9 mouse cellular contexts compared by ENCODE assay signal in the genomic region with DNA sequence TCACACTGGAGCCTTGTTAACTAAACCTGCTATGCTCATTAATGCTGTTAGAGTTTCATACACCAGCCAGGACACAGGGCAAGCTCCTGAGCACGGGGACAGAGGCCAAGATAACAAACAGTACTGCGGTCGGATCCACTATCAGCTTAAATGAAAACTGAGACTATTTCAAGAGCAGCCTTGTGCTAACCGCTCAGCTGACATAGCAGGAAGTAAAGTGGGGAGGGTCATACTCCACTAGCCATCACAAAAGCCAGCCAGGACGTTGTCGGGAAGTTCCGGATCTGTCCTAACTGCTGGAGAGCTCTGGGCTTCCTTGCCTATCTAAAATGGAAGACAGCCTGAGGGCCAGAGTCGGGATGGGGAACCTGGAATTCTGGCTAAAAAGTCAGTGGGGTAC. TPM values are rescaled to one million over a fixed set of nuclear protein-coding genes. Genes with fewer than 3 reads are reported as not detected.
DNase-seq lines count a peak whose midpoint lies in the region; ATAC-seq and TF ChIP-seq lines count a peak whose summit lies in the region.
"Had no signal": no experiment of that assay in that cellular context is flagged by ENCODE, and none has a peak within 500 bp of the region (broad histone marks: within the 10 kb centered on the region; RNA-seq: fewer than 3 reads in every experiment).

No protein-coding gene starts in this region.

- ATAC-seq in liver, embryonic 15.5 days (ENCODE audit: insufficient read depth), result no peak
- ATAC-seq in activated CD4-positive, CD25-positive, alpha-beta regulatory T cell, adult 4 months, result no peak
- ATAC-seq in midbrain, embryonic 13.5 days, result no peak

- H3K27me3 ChIP-seq in liver, adult 2 months (ENCODE audit: control insufficient read depth, insufficient read depth, low read length), result 0 out of 2 replicates have a peak, but pooled peaks cover 5% of the 10 kb centered on the region
- peaks cover 71% of the 10 kb centered on the region for H3K27me3 ChIP-seq in liver, embryonic 15.5 days
- peaks cover 56% of the 10 kb centered on the region for H3K27me3 ChIP-seq in midbrain, embryonic 13.5 days

- H3K36me3 ChIP-seq in liver, adult 2 months (ENCODE audit: control insufficient read depth, insufficient read depth, low read length), result no peaks in the 10 kb centered on the region
- H3K36me3 ChIP-seq in liver, embryonic 15.5 days (replicated peaks), result no peaks in the 10 kb centered on the region
- no peaks in the 10 kb centered on the region for H3K36me3 ChIP-seq in midbrain, embryonic 13.5 days
- H3K36me3 ChIP-seq: embryonic facial prominence, embryonic 15.5 days had no signal

- TF ChIP-seq CTCF in liver, adult 2 months (IDR thresholded peaks at IDR 0.05; ENCODE audit: low read depth, low read length), result no peak

- DNase-seq in liver, adult 2 months (ENCODE audit: extremely low read depth, low read depth, low spot score), result peak; percentile 23
- DNase-seq in liver, result no peak
- DNase-seq in heart, postnatal 4 days, result peak; percentile 46
- DNase-seq in left cerebral cortex, postnatal 4 days, result no peak
- DNase-seq in adrenal gland, postnatal 36 days, result no peak

- H3K9me3 ChIP-seq in liver, embryonic 15.5 days (replicated peaks), result no peaks in the 10 kb centered on the region
- H3K9me3 ChIP-seq in midbrain, embryonic 13.5 days, result no peaks in the 10 kb centered on the region
- H3K9me3 ChIP-seq: embryonic facial prominence, embryonic 15.5 days had no signal

- H3K4me2 ChIP-seq in liver, embryonic 15.5 days, result peak overlapping the region; percentile 25
- no peak overlapping the region for H3K4me2 ChIP-seq in midbrain, embryonic 13.5 days (replicated peaks)
- H3K4me2 ChIP-seq: embryonic facial prominence, embryonic 15.5 days had no signal

- peak overlapping the region; percentile 55 for H3K27ac ChIP-seq in liver, adult 2 months (replicated peaks; ENCODE audit: insufficient read depth, low read depth, low read length)
- H3K27ac ChIP-seq in liver, embryonic 15.5 days (replicated peaks), result no peak overlapping the region
- no peak overlapping the region for H3K27ac ChIP-seq in midbrain, embryonic 13.5 days
- H3K27ac ChIP-seq: embryonic facial prominence, embryonic 15.5 days had no signal

- H3K9ac ChIP-seq in liver, adult 2 months (ENCODE audit: low read depth, low read length), result no peak overlapping the region
- H3K9ac ChIP-seq in liver, embryonic 15.5 days, result no peak overlapping the region
- no peak overlapping the region for H3K9ac ChIP-seq in midbrain, embryonic 13.5 days (replicated peaks)
- H3K9ac ChIP-seq: embryonic facial prominence, embryonic 15.5 days had no signal

- intact Hi-C loops in left cerebral cortex, postnatal 4 days (cut with DNase I), result loop anchor here (10.0 kb wide), 1 partner anchor 53 kb away; no protein-coding TSS in a partner anchor

- peaks cover 3% of the 10 kb centered on the region; the same call in 1 of the 2 replicates for H3K4me1 ChIP-seq in liver, adult 2 months (ENCODE audit: control insufficient read depth, insufficient read depth, low read length)
- peaks cover 33% of the 10 kb centered on the region for H3K4me1 ChIP-seq in liver, embryonic 15.5 days (replicated peaks)
- H3K4me1 ChIP-seq in midbrain, embryonic 13.5 days (replicated peaks), result peaks cover 26% of the 10 kb centered on the region

- TF ChIP-seq POLR2A in liver, adult 2 months (IDR thresholded peaks at IDR 0.05; ENCODE audit: extremely low read depth, insufficient read depth, low read length), result no peak

- no peaks in the 10 kb centered on the region for H3K79me2 ChIP-seq in liver, adult 2 months (ENCODE audit: control insufficient read depth, insufficient read depth, low read length)

- WGBS in liver, adult 2 months, result 26% methylated on average over 8 of the region's 8 CpGs
- 11% methylated on average over 8 of the region's 8 CpGs for WGBS in liver, embryonic 15.5 days (ENCODE audit: insufficient replicate concordance)
- 23% methylated on average over 8 of the region's 8 CpGs for WGBS in midbrain, embryonic 13.5 days

- H3K4me3 ChIP-seq in liver, adult 2 months (ENCODE audit: insufficient read depth, low read depth, low read length), result no peak overlapping the region
- H3K4me3 ChIP-seq in liver, embryonic 15.5 days (replicated peaks), result no peak overlapping the region
- no peak overlapping the region for H3K4me3 ChIP-seq in midbrain, embryonic 13.5 days (replicated peaks)
- H3K4me3 ChIP-seq: embryonic facial prominence, embryonic 15.5 days had no signal

RNA-seq across cellular contexts. Expression of a gene that starts 4.2 kb away (rescaled TPM):
- total RNA-seq in liver, adult 2 months (2014; rRNA removed), result 0.20 and 0.28 TPM in 2 replicates
- polyA plus RNA-seq in liver, adult 2 months (2012; rRNA removed), result not detected in 2 replicates
- total RNA-seq in heart, postnatal 4 days (2021), result 100 to 1,000 TPM; 281 to 301 TPM
- 1.5 and 1.7 TPM in 2 replicates for polyA plus RNA-seq in liver, embryonic 15.5 days (2015; fragmentation: Nextera tagmentation; extraction: Ambion mirVana)
- polyA plus RNA-seq in activated CD4-positive, CD25-positive, alpha-beta regulatory T cell, adult 4 months (2017; shearing (Covaris generic)), result 1 to 10 TPM in 1 of 2 experiments, not detected in 1; 2.9 TPM
- 1 to 10 TPM; 2.4 to 6.0 TPM for total RNA-seq in left cerebral cortex, postnatal 4 days (2021)
- total RNA-seq in adrenal gland, postnatal 36 days (2021), result 1 to 10 TPM; 2.2 to 3.9 TPM
- 1.9 and 2.8 TPM in 2 replicates for polyA plus RNA-seq in midbrain, embryonic 13.5 days (2015; fragmentation: Nextera tagmentation; extraction: Ambion mirVana)

RNA-seq across cellular contexts. Expression of a gene that starts 51.7 kb away (rescaled TPM):
- total RNA-seq in liver, adult 2 months (2014; rRNA removed), result 61.9 and 71.5 TPM in 2 replicates
- polyA plus RNA-seq in liver, adult 2 months (2012; rRNA removed), result 17.5 and 28.1 TPM in 2 replicates
- 100 to 1,000 TPM in 1 of 2 experiments, 10 to 100 TPM in 1; 99.9 to 108 TPM for total RNA-seq in heart, postnatal 4 days (2021)
- 55.1 and 57.1 TPM in 2 replicates for polyA plus RNA-seq in liver, embryonic 15.5 days (2015; fragmentation: Nextera tagmentation; extraction: Ambion mirVana)
- 100 to 1,000 TPM; 222 to 239 TPM for polyA plus RNA-seq in activated CD4-positive, CD25-positive, alpha-beta regulatory T cell, adult 4 months (2017; shearing (Covaris generic))
- 100 to 1,000 TPM; 216 to 229 TPM for total RNA-seq in left cerebral cortex, postnatal 4 days (2021)
- total RNA-seq in adrenal gland, postnatal 36 days (2021), result 100 to 1,000 TPM; 117 to 140 TPM
- polyA plus RNA-seq in midbrain, embryonic 13.5 days (2015; fragmentation: Nextera tagmentation; extraction: Ambion mirVana), result 353 and 372 TPM in 2 replicates

RNA-seq across cellular contexts. Expression of a gene that starts 51.8 kb away (rescaled TPM):
- 22.4 and 23.0 TPM in 2 replicates for total RNA-seq in liver, adult 2 months (2014; rRNA removed)
- 5.3 and 6.3 TPM in 2 replicates for polyA plus RNA-seq in liver, adult 2 months (2012; rRNA removed)
- 10 to 100 TPM; 58.3 to 62.3 TPM for total RNA-seq in heart, postnatal 4 days (2021)
- 35.3 and 36.8 TPM in 2 replicates for polyA plus RNA-seq in liver, embryonic 15.5 days (2015; fragmentation: Nextera tagmentation; extraction: Ambion mirVana)
- polyA plus RNA-seq in activated CD4-positive, CD25-positive, alpha-beta regulatory T cell, adult 4 months (2017; shearing (Covaris generic)), result 1 to 10 TPM; 5.2 to 6.0 TPM
- total RNA-seq in left cerebral cortex, postnatal 4 days (2021), result 10 to 100 TPM; 38.4 to 42.9 TPM
- total RNA-seq in adrenal gland, postnatal 36 days (2021), result 10 to 100 TPM; 43.4 to 58.1 TPM
- 33.9 and 37.8 TPM in 2 replicates for polyA plus RNA-seq in midbrain, embryonic 13.5 days (2015; fragmentation: Nextera tagmentation; extraction: Ambion mirVana)

Comparison
In these comparisons a context has a peak if more than half of its experiments do, and no peak if none do; other contexts are left out.
1. DNase-seq: peak in liver, adult 2 months (single experiment) and heart, postnatal 4 days (single experiment); none in liver (single experiment), left cerebral cortex, postnatal 4 days (single experiment) and adrenal gland, postnatal 36 days (0 of 2).
2. RNA of a gene that starts 4.2 kb away (total RNA-seq): 281 to 301 TPM in heart, postnatal 4 days; 2.4 to 6.0 TPM in left cerebral cortex, postnatal 4 days, 2.2 to 3.9 TPM in adrenal gland, postnatal 36 days and 0.20 to 0.28 TPM in liver, adult 2 months; every median in the first group is over 10 times any median in the second.